Mouse (Mus musculus) CD4-positive, CD25-positive, alpha-beta regulatory T cell (primary cell): ENCODE results near the gene Zfp760. TPM values are rescaled to one million over a fixed set of nuclear protein-coding genes. Genes with fewer than 3 reads are reported as not detected.

Source experiments
- polyA plus RNA-seq: library from polyadenylated mRNA; unstranded; fragments of 100-300 nt; shearing (Covaris generic); gene quantifications from one replicate; pipeline ENCODE4 v1.2.1, GENCODE M21; 2017

Zfp760 gene
- 5.6 TPM for polyA plus RNA-seq

DNA sequence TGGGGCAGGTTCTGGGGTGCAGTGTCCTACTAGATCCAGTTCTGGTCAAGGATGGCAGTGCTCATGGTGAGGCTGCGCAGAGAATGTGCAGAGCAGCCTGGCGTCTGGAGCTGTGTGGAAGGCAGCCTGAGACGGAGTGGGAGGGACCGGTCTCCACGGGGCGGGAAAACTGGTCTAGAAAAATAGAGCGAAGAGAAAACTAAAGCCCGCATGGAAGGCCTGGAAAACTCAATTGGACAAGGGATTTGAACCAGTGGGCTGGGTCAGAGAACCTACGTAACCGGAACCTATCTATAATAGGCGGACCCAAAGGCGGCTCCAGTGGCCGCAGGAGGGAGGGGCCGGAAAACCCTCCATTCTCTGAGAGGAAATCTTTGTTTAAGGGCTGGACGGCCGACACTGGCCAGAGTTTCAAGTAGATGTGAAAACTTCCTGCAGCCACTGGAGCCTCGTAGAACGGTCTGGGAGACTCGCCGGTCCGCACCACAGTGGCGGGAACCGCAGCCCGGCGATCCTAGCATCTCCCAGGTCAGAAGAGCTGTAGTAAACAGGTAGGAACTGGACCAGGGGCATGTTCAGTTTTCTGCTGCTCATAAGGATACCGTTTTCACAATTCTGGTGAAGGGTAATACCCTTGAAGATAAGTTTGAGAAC is at the start of gene Zfp760:
Gene Zfp760, plus strand, starts transcription at position 399 of the 654 bp plus-strand sequence.

DNA sequence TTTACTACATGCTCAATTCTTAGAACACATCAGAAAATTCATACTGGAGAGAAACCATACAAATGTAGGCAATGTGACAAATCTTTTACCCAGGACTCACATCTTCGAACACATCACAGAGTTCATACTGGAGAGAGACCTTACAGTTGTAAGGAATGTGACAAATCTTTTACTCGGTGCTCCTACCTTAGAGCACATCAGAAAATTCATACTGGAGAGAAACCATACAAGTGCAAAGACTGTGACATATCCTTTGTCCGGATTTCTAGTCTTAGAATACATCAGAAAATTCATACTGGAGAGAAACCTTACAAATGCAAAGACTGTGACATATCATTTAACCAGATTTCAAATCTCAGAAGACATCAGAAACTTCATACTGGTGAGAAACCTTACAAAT is 16.0 kb upstream of the Zfp760 start, which contains the start of gene Gm10226:
Gene Gm10226, plus strand, starts transcription at position 301 of the 400 bp plus-strand sequence.

DNA sequence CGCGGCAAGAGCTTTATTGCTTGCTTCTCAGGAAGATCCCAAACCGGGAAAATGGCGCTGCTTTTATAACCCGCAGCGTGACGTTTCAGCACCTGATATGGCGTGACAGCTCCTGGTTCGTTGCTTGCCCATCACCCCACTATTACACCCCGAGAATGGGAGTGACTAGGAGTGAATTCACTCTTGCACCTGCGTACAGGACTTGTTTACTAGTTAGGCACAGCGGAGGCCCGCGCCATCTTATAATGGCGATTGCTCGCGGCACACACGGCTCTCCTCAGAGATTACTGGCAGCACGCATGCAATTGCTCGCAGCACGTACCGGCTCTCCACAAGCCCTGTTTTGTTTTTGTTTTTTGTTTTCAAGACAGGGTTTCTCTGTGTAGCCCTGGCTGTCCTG is 23.0 kb downstream of the Zfp760 start, which contains the start of gene Zfp229:
Gene Zfp229, plus strand, starts transcription at position 301 of the 400 bp plus-strand sequence.

Other genes starting within 250 kb of the Zfp760 start
- 67.0 TPM for gene Zfp53, start 218.7 kb upstream of the Zfp760 start, polyA plus RNA-seq
- 19.6 TPM for gene Zfp52, start 172.2 kb upstream of the Zfp760 start, polyA plus RNA-seq
- 4.2 TPM for gene Zfp948, start 140.7 kb upstream of the Zfp760 start, polyA plus RNA-seq
- gene Zfp983, start 57.1 kb upstream of the Zfp760 start, polyA plus RNA-seq: 10.1 TPM
- gene Gm10226, start 15.9 kb upstream of the Zfp760 start, polyA plus RNA-seq: 16.0 TPM
- 0.59 TPM for gene Zfp229, start 23.1 kb downstream of the Zfp760 start, polyA plus RNA-seq
- 0.38 TPM for gene Zfp820, start 138.0 kb downstream of the Zfp760 start, polyA plus RNA-seq
- 13.3 TPM for gene Zfp995, start 202.2 kb downstream of the Zfp760 start, polyA plus RNA-seq